Mouse (Mus musculus) cerebellum, postnatal 4 days (tissue): ENCODE measurements around the gene Ccdc170.
"Not testable (repeated sequence)": the region's sequence is repeated elsewhere in the genome, so short reads cannot be mapped to it uniquely, and the experiment has no call there.

Source experiments
- DNase-seq, 2 experiments: peaks; one replicate each; pipeline ENCODE4 v3.0.0; 2022; ENCODE audit warnings: low spot score in 2 of 2, mixed read lengths in 1 of 2

The Ccdc170 gene

GRCm38 (mm10) chr10:4482355-4482754 lies at the start of gene Ccdc170:
Gene Ccdc170, plus strand, starts transcription at chr10:4482502.
- DNase-seq, result no peak

- no peak for DNase-seq
Measured at GRCm38 (mm10) chr10:4432996-4433755, 49.1 kb upstream of the Ccdc170 start.

GRCm38 (mm10) chr10:4433871-4434270 lies 48.4 kb upstream of the Ccdc170 start:
- not testable (repeated sequence) for DNase-seq

- no peak for DNase-seq
Measured at GRCm38 (mm10) chr10:4435416-4435815, 46.9 kb upstream of the Ccdc170 start.

GRCm38 (mm10) chr10:4456409-4456808 lies 25.9 kb upstream of the Ccdc170 start:
- DNase-seq, result no peak

GRCm38 (mm10) chr10:4460201-4460600 lies 22.1 kb upstream of the Ccdc170 start:
- no peak for DNase-seq

- no peak for DNase-seq
Measured at GRCm38 (mm10) chr10:4465799-4466198, 16.5 kb upstream of the Ccdc170 start.

GRCm38 (mm10) chr10:4469406-4469805 lies 12.9 kb upstream of the Ccdc170 start:
- no peak for DNase-seq

GRCm38 (mm10) chr10:4473591-4473993 lies 8.7 kb upstream of the Ccdc170 start:
- no peak for DNase-seq

- DNase-seq, result no peak
Measured at GRCm38 (mm10) chr10:4475431-4475830, 6.9 kb upstream of the Ccdc170 start.

- DNase-seq, result no peak
Measured at GRCm38 (mm10) chr10:4476604-4477003, 5.7 kb upstream of the Ccdc170 start.

- DNase-seq, result no peak
Measured at GRCm38 (mm10) chr10:4480929-4481328, 1.4 kb upstream of the Ccdc170 start.

- DNase-seq, result no peak
Measured at GRCm38 (mm10) chr10:4481695-4482094, 607 bp upstream of the Ccdc170 start.

- no peak for DNase-seq
Measured at GRCm38 (mm10) chr10:4483848-4484247, 1.5 kb downstream of the Ccdc170 start.

GRCm38 (mm10) chr10:4484986-4485385 lies 2.7 kb downstream of the Ccdc170 start:
- DNase-seq, result no peak

- DNase-seq, result no peak
Measured at GRCm38 (mm10) chr10:4489865-4490264, 7.6 kb downstream of the Ccdc170 start.

GRCm38 (mm10) chr10:4491281-4491680 lies 9.0 kb downstream of the Ccdc170 start:
- no peak for DNase-seq

- no peak for DNase-seq
Measured at GRCm38 (mm10) chr10:4492045-4492444, 9.7 kb downstream of the Ccdc170 start.

GRCm38 (mm10) chr10:4492909-4493308 lies 10.6 kb downstream of the Ccdc170 start:
- DNase-seq, result no peak

GRCm38 (mm10) chr10:4503251-4503650 lies 20.9 kb downstream of the Ccdc170 start:
- DNase-seq, result no peak

- no peak for DNase-seq
Measured at GRCm38 (mm10) chr10:4512725-4513124, 30.4 kb downstream of the Ccdc170 start.

GRCm38 (mm10) chr10:4517614-4518013 lies 35.3 kb downstream of the Ccdc170 start:
- no peak for DNase-seq

GRCm38 (mm10) chr10:4519645-4520044 lies 37.3 kb downstream of the Ccdc170 start:
- DNase-seq, result no peak
